Mouse (Mus musculus) neutrophil, adult 5-6 weeks (primary cell): ENCODE results near the gene Pip5kl1. TPM values are rescaled to one million over a fixed set of nuclear protein-coding genes. Genes with fewer than 3 reads are reported as not detected.

ENCODE experiments used
- ATAC-seq: fragments of 151-379, 151-347 bp; 2 replicates; pipeline ENCODE4 v1.8.0; 2017; ENCODE audit warnings: mild to moderate bottlenecking, moderate TSS enrichment; ENCODE audit not compliant: insufficient number of reproducible peaks, poor library complexity, low FRiP score, severe bottlenecking; ENCODE audit errors: extremely low read depth
- total RNA-seq: library from RNA; stranded (forward); fragments of 200-1000 nt; gene quantifications from 2 replicates; pipeline ENCODE4 v1.2.3, GENCODE M21; 2017

Pip5kl1 gene
- total RNA-seq, 1 experiment from 2014 or later, result 1.3 TPM

GRCm38 (mm10) chr2:32628044-32628550, 53.5 kb downstream of the Pip5kl1 start:
- ATAC-seq, result no peak

GRCm38 (mm10) chr2:32628729-32629128, 54.1 kb downstream of the Pip5kl1 start:
- no peak for ATAC-seq

GRCm38 (mm10) chr2:32629276-32629976, 54.8 kb downstream of the Pip5kl1 start:
- ATAC-seq, result no peak

- no peak for ATAC-seq
Measured at GRCm38 (mm10) chr2:32630036-32630435, 55.4 kb downstream of the Pip5kl1 start.

- ATAC-seq, result no peak
Measured at GRCm38 (mm10) chr2:32631046-32631445, 56.4 kb downstream of the Pip5kl1 start.

- peak; percentile 67 for ATAC-seq
Measured at GRCm38 (mm10) chr2:32631737-32632394, 57.3 kb downstream of the Pip5kl1 start.

Other genes with a start within 250 kb of the Pip5kl1 start
- gene Ciz1, start 222.5 kb upstream of the Pip5kl1 start, total RNA-seq, result 120 and 134 TPM in 2 replicates
- not detected in 2 replicates for gene Dnm1, start 221.5 kb upstream of the Pip5kl1 start, total RNA-seq
- gene 1110008P14Rik, start 192.9 kb upstream of the Pip5kl1 start, total RNA-seq, result 31.8 and 39.5 TPM in 2 replicates
- 246 and 252 TPM in 2 replicates for gene Lcn2, start 186.5 kb upstream of the Pip5kl1 start, total RNA-seq
- gene Ptges2, start 178.9 kb upstream of the Pip5kl1 start, total RNA-seq, result 2.9 and 4.1 TPM in 2 replicates
- 6.1 and 6.4 TPM in 2 replicates for gene Naif1, start 124.3 kb upstream of the Pip5kl1 start, total RNA-seq
- gene Slc25a25, start 123.4 kb upstream of the Pip5kl1 start, total RNA-seq, result 15.2 and 17.8 TPM in 2 replicates
- gene Fam102a, start 39.5 kb upstream of the Pip5kl1 start, total RNA-seq, result 36.8 and 38.4 TPM in 2 replicates
- 38.6 and 47.6 TPM in 2 replicates for gene Dpm2, start 3.9 kb upstream of the Pip5kl1 start, total RNA-seq
- gene 9430097D07Rik, start 887 bp downstream of the Pip5kl1 start, total RNA-seq, result not detected in 2 replicates
- 13.6 and 16.9 TPM in 2 replicates for gene St6galnac4, start 12.3 kb downstream of the Pip5kl1 start, total RNA-seq
- 4.7 and 5.4 TPM in 2 replicates for gene St6galnac6, start 24.9 kb downstream of the Pip5kl1 start, total RNA-seq
- gene Ak1, start 47.0 kb downstream of the Pip5kl1 start, total RNA-seq, result not detected in 2 replicates
- gene Eng, start 71.8 kb downstream of the Pip5kl1 start, total RNA-seq, result 0.25 TPM in 1 of 2 replicates, not detected in the other
- gene Fpgs, start 129.3 kb downstream of the Pip5kl1 start, total RNA-seq, result 9.0 and 10.1 TPM in 2 replicates
- 97.2 and 121 TPM in 2 replicates for gene Cdk9, start 138.3 kb downstream of the Pip5kl1 start, total RNA-seq
- gene Sh2d3c, start 146.3 kb downstream of the Pip5kl1 start, total RNA-seq, result 151 and 152 TPM in 2 replicates
- not detected in 2 replicates for gene 6330409D20Rik, start 166.2 kb downstream of the Pip5kl1 start, total RNA-seq
- gene Tor2a, start 182.4 kb downstream of the Pip5kl1 start, total RNA-seq, result 28.0 and 31.1 TPM in 2 replicates
- 0.12 and 0.47 TPM in 2 replicates for gene Ttc16, start 200.8 kb downstream of the Pip5kl1 start, total RNA-seq
- gene Ptrh1, start 201.0 kb downstream of the Pip5kl1 start, total RNA-seq, result 2.0 TPM in 1 of 2 replicates, not detected in the other
- not detected in 2 replicates for gene Cfap157, start 209.6 kb downstream of the Pip5kl1 start, total RNA-seq